Mouse (Mus musculus): ENCODE data around the gene Trp53tg5. TPM values are rescaled to one million over a fixed set of nuclear protein-coding genes. Genes with fewer than 3 reads are reported as not detected.

Gene Trp53tg5
- under 1 TPM in 1 of 2 experiments, not detected in 1; 0.37 TPM for polyA plus RNA-seq (2017; shearing (Covaris generic))

DNA sequence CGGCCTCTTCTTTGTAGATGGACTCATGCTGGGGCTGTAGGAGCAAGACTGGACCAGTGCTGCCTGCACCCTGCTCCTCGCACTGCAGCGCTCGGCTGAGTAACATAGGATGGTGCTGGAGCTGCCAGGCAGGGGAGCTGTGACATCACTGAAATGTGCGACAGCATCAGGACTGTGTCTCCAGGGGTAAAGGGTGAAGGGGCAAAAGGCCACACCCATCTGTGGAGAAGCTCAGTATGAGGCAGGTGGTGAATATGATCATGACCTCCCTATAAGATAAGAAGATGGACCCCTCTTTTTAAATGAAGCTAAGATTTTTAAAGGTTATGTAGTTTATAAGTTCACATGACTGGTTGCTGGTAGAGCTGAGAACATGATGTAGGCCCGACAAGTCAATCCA is at the start of gene Trp53tg5:
TSS of gene Trp53tg5 (minus strand) at position 101 of the 400 bp plus-strand sequence.
- ATAC-seq: no peak

DNA sequence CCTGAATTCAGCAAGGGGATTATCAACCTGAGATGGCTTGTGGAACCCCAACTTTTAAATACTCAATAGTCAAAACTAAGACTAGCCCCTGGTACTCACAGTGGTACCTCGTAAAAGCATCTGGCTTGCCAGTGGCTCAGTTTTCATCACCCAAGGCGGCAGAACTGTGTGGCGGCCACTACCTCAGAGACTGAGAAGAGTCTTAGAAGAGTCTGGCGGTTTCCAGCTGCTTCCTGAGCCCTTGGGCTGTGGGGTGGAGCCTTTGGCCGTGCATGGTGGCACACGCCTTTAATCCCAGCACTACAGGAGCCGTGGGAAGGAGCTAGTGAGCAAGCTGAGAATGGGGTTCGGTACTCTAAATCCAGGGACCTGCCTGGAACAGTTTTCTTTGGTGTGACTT is 48.8 kb upstream of the Trp53tg5 start:
- ATAC-seq: peak; percentile 30

DNA sequence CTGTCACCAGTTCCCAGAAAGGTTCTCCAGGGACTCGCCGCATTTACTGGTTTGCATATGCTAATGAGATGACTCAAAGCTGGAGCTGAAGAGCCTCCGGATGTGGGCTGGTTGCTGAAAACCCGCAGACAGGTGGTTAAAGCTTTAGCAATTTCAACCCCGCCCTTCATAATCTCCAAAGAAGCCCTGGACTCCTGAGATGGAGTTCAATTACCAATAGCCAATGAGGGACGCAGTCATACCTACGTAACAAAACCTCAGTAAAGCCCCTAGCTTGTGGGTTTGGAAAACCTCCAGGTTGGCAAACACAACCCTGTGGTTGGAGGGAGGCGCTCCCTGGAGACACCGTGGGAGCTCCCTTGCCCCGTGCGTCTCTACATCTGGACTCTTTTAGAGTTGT is 48.3 kb upstream of the Trp53tg5 start:
- ATAC-seq: peak; percentile 89

DNA sequence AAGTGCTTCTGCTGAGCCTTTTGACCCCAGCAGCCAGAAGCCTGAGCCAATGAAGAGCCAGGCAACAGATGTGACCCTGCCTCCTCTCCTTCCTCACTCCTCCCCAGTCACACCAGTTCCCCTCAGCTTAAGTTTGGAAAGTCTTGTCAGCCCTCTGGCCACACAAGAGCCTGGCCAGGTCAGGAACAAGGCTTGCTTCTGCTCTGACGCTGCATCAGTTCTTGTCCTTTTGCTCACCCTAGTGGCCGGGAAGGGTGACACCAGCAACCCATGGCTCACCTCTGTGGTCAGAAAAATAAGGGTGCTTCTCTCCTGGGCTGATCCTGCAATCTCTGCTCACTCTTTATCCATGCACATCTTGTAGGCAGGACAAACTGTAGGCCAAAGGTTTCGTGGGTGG is 47.3 kb upstream of the Trp53tg5 start:
- no peak for ATAC-seq

DNA sequence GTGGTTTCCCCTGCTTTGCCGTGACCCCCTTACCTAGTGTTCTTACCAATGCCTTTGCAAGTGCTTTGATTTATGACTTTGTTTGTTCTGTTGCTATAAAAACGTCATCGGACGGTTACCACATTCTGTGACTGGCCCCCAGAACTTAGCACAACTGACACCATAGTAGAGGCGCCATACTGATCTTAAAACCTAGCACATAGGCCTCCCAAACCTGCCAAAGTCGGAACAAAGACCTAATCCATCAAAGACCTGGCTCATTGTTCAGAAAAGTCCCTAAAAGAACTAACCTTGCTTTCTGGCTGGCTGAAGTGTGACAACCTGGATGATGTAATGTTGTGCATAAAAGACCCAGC is 45.6 kb upstream of the Trp53tg5 start:
- no peak for ATAC-seq

DNA sequence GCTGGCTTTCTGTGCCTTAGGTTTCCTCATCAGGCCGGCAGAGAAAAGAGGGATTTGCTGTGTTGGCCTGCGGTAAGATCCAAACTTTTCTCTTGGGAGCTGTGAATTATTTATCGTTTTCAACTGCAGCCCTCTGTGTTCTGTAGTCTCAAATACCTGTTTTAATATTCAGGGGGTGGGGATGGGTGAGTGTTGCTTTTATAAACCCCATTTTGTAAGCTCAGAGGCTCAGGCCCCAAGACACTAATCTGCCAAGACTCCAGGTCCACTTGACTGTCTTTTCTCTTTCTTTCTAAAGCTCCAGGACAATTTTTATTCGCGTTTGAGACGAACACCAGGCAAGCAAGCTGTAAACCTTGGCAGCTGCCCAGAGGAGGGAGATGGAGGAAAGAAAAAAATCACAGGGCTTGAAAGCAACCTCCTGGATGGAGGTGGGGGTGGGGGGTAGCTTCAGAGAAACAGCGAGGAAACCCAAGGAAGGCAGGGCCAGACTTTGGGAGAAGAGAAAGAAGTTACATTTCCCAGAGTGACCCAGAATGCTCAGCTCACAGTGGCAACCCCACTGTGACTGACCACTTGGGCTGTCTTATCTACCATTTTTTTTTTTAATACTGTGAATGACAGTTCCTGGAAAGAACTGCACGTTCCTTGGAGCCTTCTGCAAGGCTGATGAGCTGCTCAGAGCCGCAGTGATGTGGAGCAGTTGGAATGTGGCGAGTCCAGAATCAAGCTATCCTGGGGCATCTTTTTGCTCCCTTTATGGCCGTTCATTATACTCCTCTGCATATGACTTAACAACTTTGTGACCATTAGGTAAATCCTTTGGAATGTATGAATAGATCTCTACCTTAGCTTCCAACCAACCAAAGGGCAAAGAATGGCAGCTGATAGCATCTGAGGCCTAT is 45.0 kb upstream of the Trp53tg5 start:
- no peak for ATAC-seq

DNA sequence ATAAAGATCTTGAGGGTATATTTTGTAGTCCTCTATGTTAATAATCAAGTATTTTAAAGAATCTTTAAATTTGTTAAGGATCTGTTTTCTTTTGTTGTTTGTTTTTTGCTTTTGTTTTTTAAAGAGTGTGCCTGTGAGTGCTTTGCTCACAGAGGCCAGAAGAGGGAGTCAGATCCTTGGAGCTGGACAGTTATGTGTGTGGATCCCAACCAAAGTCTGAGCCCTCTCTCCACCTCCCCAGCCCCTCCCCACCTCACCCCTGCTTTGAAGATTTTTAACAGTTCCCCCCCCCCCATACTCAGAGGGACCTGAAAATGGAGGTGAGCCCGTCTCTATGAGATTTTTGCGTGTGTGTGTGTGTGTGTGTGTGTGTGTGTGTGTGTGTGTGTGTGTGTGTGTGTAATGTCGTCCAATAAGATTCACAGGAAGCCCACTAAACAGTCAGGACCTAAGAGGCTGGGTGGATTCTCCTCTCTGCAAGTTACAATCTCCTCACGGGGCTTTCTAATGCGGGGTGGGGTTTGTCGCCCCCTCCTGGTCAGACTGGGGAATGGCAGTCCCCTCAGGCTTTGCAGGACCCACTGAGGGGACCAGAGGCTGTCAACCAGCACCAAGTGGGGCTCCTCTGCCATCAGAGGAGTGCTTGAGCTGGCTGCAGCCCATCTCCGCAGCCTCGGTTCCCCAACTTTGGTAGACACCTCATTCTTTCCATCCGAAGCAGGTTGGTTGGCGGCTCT is 44.1 kb upstream of the Trp53tg5 start:
- ATAC-seq: no peak

DNA sequence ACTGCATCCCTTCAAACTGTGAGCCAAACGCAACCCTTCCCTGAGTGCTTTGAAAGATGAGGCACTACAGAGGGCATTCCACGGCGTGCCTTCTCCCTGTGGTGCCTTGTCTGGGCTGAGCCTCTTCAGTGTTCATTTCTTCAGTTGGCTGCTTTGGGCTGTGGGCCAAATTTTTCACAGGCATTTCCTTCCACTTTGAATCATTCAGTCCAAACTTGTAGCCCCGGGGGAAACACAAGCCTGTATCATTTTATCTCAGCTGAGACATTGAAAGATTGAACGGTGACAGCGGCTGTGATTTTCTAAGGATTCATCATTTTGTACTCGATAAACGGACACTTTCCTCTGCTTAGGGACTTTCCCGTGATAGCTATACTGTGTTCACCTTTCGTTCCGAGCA is 43.1 kb upstream of the Trp53tg5 start:
- no peak for ATAC-seq

DNA sequence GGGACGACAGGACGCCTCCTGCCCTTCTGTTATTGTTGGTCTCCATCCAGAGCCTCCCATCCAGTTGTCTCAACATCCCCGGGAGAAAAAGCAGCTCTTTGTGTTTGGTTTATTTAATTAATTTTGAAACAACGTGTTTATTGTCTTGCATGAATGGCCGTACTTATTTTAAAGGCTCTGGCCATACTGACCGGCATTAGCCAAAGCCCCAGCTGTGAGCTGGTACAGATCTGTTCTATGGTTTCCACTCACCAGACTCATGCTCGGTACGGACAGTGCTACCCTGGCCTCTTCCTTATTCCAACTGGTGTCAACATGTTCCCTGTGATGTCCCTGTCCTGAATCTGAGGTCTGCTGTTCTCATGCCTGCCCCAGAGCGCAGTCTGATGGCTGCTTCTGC is 42.4 kb upstream of the Trp53tg5 start:
- no peak for ATAC-seq

DNA sequence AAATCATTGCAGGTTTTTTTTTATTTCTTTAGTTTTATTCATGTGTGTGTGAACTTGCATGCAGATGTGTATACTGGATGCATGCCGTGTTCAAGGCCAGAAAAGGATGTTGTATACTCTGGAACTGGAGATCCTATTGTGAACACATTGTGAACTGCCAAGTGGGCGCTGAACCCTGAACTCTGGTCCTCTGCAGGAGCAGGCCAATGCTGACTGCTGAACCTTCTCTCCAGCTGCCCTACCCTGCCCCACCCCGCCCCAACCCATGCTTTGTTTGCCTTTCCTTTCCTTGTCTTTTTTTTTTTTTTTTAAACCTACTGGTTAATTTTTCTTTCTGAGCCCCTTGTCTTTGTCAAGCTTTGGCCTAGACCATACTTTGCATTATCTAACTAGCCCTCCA is 41.4 kb upstream of the Trp53tg5 start:
- no peak for ATAC-seq

DNA sequence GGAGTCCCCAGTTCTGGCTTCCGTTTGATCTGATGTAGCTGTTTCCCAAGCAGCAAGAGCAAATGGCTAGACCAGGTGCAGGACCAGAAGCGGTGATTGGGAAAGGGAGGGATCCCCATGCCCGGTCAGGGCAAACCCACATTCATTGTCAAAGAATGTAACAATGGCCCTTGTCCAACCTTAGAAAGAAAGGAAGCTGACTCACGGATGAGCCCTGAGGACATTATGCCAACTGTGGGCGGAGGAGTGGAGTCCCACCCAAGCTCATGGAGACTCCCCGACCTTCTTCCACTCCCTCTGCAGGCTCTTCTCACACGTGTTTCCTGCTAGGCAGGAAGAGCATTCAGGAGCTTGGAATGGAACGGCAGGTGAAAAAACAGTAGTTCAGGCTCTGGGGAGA is 39.9 kb upstream of the Trp53tg5 start:
- ATAC-seq: no peak

DNA sequence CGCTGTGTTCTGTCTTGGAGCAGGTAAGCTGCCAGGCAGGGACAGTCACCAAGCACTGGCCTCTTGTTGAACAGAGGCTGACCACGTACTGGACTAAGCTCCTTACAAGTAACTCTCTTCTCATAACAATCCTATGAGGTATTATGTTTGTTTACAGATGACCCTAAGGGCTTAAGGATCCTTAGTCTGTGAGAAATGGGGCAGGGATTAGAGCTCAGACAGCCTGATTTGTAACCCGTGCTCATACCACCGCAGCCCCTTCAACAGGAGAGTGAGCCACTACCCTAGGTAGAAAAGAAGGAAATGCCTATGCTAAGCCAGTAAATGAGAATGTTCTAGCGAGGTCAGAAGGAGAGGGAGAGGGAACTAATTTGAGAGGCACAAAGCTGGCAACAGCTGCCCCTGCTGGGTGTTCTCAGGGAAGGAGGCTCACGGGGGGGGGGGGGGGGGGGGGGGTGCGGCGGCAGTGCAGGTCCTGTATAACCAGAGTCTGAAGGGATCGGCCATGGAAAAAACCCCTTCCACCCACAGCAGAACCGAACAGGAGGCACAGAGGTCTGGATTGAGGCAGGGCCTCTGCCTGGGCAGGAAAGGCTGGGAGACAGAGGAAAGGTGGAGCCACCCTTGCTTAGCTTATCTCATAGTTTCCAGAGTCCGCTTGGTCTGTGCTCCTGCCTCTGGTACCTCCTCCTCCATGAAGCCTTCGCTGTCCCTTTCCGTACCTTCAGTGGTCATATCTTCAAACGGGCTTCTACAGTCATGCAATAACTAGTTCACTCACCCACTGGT is 38.8 kb upstream of the Trp53tg5 start:
- no peak for ATAC-seq

DNA sequence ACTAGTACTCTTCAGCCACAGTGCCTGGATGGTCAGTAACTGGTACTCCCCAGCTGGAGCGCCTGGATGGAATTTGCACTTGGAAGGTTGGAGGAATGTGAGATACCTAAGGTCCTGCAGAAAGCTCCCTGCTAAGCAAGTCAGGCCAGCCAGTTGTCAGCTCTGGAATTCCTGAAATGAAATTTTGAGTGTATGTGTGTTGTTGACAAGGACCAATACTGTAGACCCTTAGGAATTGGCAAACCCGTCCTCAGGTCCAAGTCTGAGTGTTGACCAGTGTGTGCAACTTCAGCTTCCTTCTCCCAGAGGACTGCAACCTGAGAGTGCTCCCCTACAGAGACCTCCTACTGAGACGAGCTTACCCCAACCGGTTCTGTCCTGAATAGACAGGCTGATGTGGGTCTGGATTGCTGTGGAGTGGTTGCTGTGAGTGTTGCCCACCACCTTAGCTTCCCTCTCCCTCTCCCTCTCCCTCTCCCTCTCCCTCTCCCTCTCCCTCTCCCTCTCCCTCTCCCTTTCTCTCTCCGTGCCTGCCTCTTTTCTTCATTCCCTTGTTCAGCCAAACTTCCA is 37.2 kb upstream of the Trp53tg5 start:
- no peak for ATAC-seq

DNA sequence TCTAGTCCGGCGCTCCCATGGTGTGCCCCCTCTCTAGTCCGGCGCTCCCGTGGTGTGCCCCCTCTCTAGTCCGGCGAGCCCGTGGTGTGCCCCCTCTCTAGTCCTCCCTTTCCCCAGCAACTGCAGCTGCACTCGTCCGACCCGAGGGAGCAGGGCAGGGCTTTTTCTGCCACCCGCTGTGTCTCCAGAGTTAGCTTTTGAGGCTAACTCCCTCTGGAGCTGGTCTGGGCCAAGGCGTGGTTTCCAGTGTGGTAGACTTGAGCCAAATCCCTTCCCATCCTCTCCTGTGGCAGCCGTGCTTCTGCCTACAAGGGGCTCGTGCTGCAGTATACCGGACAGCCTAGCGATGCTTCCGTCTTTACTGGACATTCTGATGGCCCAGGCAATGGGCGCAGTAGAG is 34.3 kb upstream of the Trp53tg5 start:
- no peak for ATAC-seq

DNA sequence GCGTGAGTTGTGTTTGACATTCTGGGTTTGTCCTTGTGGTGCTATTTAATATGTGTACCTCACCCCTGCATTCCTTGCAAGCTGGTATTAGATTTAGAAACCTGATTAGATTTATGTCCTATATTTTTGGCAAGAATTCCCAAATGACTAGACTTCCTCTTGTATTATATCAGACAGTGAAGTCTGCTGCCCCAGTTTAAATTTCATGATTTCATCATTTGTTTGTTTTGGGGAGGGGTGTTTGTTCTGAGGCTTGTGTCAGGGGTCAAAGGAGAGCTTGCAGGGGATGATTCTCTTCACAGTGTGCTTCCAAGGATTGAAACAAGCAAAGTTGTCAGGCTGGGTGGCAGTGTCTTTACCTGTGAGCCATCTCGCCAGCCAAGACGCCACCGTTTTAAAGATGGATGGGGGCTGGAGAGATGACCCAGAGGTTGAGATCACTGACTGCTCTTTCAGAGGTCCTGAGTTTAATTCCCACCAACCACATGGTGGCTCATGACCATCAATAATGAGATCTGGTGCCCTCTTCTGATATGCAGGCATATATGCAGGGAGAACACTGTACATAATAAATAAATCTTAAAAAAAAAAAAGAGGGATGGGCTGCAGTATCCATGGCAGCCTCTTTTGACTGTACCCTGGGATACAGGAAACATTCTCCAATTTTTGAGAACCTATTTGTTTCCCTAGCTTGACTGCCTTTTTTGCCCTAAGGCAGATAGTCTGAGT is 32.3 kb upstream of the Trp53tg5 start:
- ATAC-seq: no peak

DNA sequence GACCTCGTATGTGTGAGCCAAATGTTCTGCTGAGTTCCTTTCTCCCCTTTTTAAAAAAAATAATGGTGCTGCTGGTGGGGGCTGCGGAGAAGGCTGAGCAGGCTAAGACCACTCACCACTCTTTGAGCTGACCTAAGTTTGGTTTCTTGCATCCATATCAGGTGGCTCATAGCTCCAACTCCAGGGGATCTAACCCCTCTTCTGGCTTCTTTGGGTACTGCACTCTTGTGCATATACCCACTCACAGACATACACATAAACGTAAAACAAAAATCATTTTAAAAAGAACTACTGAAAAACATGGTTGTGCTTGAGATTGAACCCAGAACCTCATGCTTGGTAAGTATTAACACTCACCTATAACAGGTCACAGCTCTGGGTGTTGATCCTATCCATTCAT is 31.4 kb upstream of the Trp53tg5 start:
- ATAC-seq: no peak

DNA sequence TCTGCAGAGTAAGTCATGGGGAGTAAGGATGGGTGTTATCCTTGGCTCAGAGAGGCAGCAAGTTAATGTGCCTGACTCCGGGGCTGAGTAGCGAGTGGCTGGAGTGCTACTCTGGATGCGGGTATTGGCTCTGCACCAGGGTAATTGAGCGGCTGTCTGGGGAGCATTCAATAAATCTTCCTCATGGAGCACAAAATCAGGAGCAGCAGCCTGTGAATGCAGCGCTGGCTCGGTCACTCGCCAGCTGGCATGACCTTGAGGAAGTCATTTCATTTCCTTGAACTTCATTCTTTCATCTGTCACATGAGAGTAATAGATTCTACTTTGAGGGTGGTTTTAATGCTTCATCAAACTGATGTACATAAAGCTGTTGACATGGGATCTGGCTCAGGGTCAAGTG is 27.0 kb upstream of the Trp53tg5 start:
- ATAC-seq: no peak

DNA sequence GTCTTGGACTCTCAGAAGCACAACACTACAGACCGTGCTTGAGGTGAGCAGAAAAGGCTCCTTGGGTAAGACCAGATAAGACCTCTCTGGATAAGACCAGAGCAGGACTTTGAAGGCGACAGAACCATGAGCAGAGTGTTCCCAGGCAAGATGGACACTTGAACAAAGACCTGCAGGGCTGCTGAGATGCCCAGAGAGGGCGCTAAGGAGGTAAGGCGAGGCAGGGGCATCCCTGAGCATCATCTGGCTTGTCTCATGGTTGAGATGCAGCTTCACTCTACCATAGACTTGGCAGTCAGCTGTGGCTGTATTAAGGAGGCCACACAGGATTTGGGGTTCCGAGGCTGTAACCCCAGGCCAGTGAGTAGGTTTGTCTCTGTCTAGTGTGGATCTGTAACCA is 25.8 kb upstream of the Trp53tg5 start:
- ATAC-seq: no peak

DNA sequence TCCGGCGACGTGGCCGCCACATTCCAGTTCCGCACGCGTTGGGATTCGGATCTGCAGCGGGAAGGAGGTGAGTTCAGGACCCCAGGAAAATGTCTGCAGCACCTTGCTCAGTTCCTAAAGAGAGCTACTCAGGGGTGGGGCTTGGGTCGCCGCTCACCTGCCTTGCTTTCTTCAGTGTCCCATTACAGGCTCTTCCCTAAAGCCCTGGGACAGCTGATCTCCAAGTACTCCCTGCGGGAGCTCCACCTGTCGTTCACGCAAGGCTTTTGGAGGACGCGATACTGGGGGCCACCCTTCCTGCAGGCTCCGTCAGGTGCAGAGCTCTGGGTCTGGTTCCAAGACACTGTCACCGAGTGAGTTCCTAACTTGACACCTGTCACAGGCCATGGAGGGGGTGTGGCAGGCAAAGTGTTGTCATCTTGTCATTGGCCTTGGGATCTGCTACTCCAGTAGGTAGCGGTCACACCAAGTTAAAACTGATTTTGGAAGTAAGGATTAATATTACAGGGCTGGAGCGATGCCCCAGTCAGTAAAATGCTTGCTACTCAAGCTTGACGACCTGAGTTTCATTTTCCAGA is 24.3 kb upstream of the Trp53tg5 start:
- ATAC-seq: no peak

DNA sequence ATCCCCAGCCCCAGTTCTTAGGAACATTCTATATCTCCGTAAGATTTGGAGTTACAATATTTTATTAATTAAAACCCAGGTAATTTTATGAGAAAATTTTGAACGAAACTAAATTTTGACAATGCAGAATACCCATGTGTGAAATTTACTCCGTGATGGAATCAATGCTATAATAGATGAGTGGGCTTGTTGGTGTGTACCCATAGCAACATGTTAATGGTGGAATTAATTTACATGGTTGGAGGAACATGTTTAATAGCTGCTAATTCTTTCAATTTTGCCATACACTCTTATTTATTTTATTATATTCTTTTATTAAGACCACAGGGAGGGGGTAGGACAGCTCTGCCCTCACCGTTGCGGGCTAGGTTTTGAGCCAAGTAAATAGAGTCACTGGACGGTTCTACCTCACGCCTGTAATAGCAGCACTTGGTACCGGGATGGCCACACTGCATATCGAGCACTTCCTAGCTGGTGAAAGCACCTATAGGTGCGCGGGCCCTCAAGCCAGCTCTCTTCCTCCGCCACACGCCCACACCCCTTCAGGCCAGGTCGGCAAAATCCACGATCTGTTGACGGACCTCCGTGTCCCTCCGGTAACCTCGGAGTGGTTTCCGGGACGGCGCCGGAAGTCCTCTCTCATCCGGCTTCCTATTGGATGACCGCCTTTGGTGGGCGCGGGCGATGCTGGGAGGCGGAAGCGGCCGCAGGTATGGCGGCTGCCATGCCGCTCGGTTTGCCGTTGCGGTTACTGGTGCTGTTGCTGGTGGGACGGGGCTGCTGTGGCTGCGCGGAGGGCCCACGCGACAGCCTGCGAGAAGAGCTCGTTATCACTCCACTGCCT is 23.5 kb upstream of the Trp53tg5 start, which contains the start of gene Pigt:
TSS of gene Pigt (plus strand) at position 674 of the 844 bp plus-strand sequence.
- peak; percentile 98 for ATAC-seq

DNA sequence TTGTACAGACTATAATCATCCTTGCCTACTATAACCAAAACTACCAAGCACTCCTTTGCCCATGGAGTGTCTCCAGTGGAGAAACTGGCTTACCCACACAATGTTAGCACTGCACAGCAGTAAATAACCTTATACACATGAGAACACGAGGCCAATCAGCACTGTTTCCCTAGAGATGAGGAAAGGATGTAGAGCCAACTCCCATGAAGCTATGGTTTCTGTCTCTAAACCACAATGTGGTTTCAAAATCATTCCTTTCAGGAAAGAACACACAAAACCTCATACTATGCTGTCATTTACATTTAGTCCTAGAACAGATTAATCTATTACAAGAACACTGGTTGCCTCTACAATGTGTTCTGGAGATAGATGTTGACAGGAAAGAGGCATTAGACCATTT is 22.8 kb upstream of the Trp53tg5 start:
- no peak for ATAC-seq

Data from activated CD4-positive, CD25-positive, alpha-beta regulatory T cell, adult 4 months (primary cell).